In genomic region chrX:7733571-7734156, GRCm38 (mm10) we compare ENCODE assay signal across 9 mouse cellular contexts. TPM values are rescaled to one million over a fixed set of nuclear protein-coding genes. Genes with fewer than 3 reads are reported as not detected.
DNase-seq lines count a peak whose midpoint lies in the region; ATAC-seq and TF ChIP-seq lines count a peak whose summit lies in the region.
"Had no signal": no experiment of that assay in that cellular context is flagged by ENCODE, and none has a peak within 500 bp of the region (broad histone marks: within the 10 kb centered on the region; RNA-seq: fewer than 3 reads in every experiment).

No protein-coding gene starts in this region.

- H3K27ac ChIP-seq in hindbrain, embryonic 10.5 days = no peak overlapping the region
- no peak overlapping the region for H3K27ac ChIP-seq in hindbrain, embryonic 16.5 days (ENCODE audit: low read depth, low read length)
- no peak overlapping the region for H3K27ac ChIP-seq in bone marrow macrophage, adult 2 months (ENCODE audit: insufficient read depth, low read depth, low read length)
- H3K27ac ChIP-seq in gastrocnemius, adult 2 months = peak overlapping the region; percentile 48; the same call in 1 of the 2 replicates
- no peak overlapping the region for H3K27ac ChIP-seq in limb, embryonic 10.5 days
- no peak overlapping the region for H3K27ac ChIP-seq in midbrain, embryonic 16.5 days (ENCODE audit: low read length)
- H3K27ac ChIP-seq in thymus, adult 2 months (ENCODE audit: control insufficient read depth, insufficient read depth, low read length) = no peak overlapping the region

- peak; percentile 60 for DNase-seq in hindbrain, embryonic 10.5 days (ENCODE audit: low spot score)
- peak; percentile 84 for DNase-seq in gastrocnemius, adult 2 months
- DNase-seq in limb, embryonic 10.5 days (ENCODE audit: low spot score) = peak; percentile 69
- peak; percentile 83 for DNase-seq in thymus, adult 2 months

- no peaks in the 10 kb centered on the region for H3K27me3 ChIP-seq in hindbrain, embryonic 10.5 days (ENCODE audit: insufficient read depth, poor library complexity, severe bottlenecking)
- no peaks in the 10 kb centered on the region for H3K27me3 ChIP-seq in hindbrain, embryonic 16.5 days (replicated peaks; ENCODE audit: control insufficient read depth, insufficient read depth, low read length)
- no peaks in the 10 kb centered on the region for H3K27me3 ChIP-seq in limb, embryonic 10.5 days (ENCODE audit: low read depth, poor library complexity, severe bottlenecking)
- H3K27me3 ChIP-seq in midbrain, embryonic 16.5 days (ENCODE audit: control insufficient read depth, insufficient read depth, low read depth, low read length) = no peaks in the 10 kb centered on the region
- no peaks in the 10 kb centered on the region for H3K27me3 ChIP-seq in thymus, adult 2 months (ENCODE audit: control insufficient read depth, insufficient read depth, low read length)

- no peak for TF ChIP-seq POLR2A in bone marrow macrophage, adult 2 months (IDR thresholded peaks at IDR 0.05; ENCODE audit: borderline replicate concordance, low read depth, low read length)
- no peak for TF ChIP-seq POLR2A in thymus, adult 2 months (IDR thresholded peaks at IDR 0.05; ENCODE audit: control insufficient read depth, extremely low read depth, insufficient read depth, low read length, poor library complexity)

- no peak overlapping the region for H3K9ac ChIP-seq in hindbrain, embryonic 16.5 days (ENCODE audit: low read depth, low read length)
- peak overlapping the region; percentile 27; the same call in 1 of the 2 replicates for H3K9ac ChIP-seq in midbrain, embryonic 16.5 days (ENCODE audit: low read depth, low read length)

- intact Hi-C loops in gastrocnemius, adult 2 months (cut with DNase I) = loop anchor here (2.0 kb wide), 1 partner anchor 43 kb away; no protein-coding TSS in a partner anchor

- H3K36me3 ChIP-seq in hindbrain, embryonic 10.5 days = peaks cover 33% of the 10 kb centered on the region; the same call in 1 of the 2 replicates
- peaks cover 2% of the 10 kb centered on the region for H3K36me3 ChIP-seq in hindbrain, embryonic 16.5 days (ENCODE audit: control insufficient read depth, insufficient read depth, low read length)
- H3K36me3 ChIP-seq in limb, embryonic 10.5 days = peaks cover 33% of the 10 kb centered on the region
- H3K36me3 ChIP-seq in midbrain, embryonic 16.5 days (ENCODE audit: control insufficient read depth, insufficient read depth, low read length) = peaks cover 15% of the 10 kb centered on the region
- no peaks in the 10 kb centered on the region for H3K36me3 ChIP-seq in thymus, adult 2 months (ENCODE audit: control insufficient read depth, insufficient read depth, low read length)

- H3K4me1 ChIP-seq in hindbrain, embryonic 10.5 days (replicated peaks) = peaks cover 13% of the 10 kb centered on the region
- H3K4me1 ChIP-seq in hindbrain, embryonic 16.5 days (ENCODE audit: control insufficient read depth, insufficient read depth, low read depth, low read length) = no peaks in the 10 kb centered on the region
- H3K4me1 ChIP-seq in bone marrow macrophage, adult 2 months (ENCODE audit: control insufficient read depth, insufficient read depth, low read length) = peaks cover 4% of the 10 kb centered on the region; the same call in 1 of the 2 replicates
- 0 out of 2 replicates have a peak, but pooled peaks cover 5% of the 10 kb centered on the region for H3K4me1 ChIP-seq in limb, embryonic 10.5 days
- peaks cover 3% of the 10 kb centered on the region; the same call in 1 of the 2 replicates for H3K4me1 ChIP-seq in midbrain, embryonic 16.5 days (ENCODE audit: control insufficient read depth, insufficient read depth, low read length)
- 0 out of 2 replicates have a peak, but pooled peaks cover 8% of the 10 kb centered on the region for H3K4me1 ChIP-seq in thymus, adult 2 months (replicated peaks; ENCODE audit: control insufficient read depth, insufficient read depth, low read length)

- no peak overlapping the region for H3K4me3 ChIP-seq in hindbrain, embryonic 10.5 days
- no peak overlapping the region for H3K4me3 ChIP-seq in hindbrain, embryonic 16.5 days (ENCODE audit: low read length)
- H3K4me3 ChIP-seq in bone marrow macrophage, adult 2 months (ENCODE audit: insufficient read depth, low read length) = peak overlapping the region; percentile 31; the same call in 1 of the 2 replicates
- H3K4me3 ChIP-seq in gastrocnemius, adult 2 months = peak overlapping the region; percentile 58
- 0 out of 2 replicates have a peak overlapping the region, but pooled peaks have one; percentile 2 for H3K4me3 ChIP-seq in limb, embryonic 10.5 days
- no peak overlapping the region for H3K4me3 ChIP-seq in midbrain, embryonic 16.5 days (ENCODE audit: low read depth, low read length)
- H3K4me3 ChIP-seq in thymus, adult 2 months (ENCODE audit: control insufficient read depth, insufficient read depth, low read length) = peak overlapping the region; percentile 37

- WGBS in hindbrain, embryonic 10.5 days = 34% methylated on average over 26 of the region's 26 CpGs
- 29% methylated on average over 22 of the region's 26 CpGs for WGBS in hindbrain, embryonic 16.5 days
- WGBS in limb, embryonic 10.5 days = 32% methylated on average over 25 of the region's 26 CpGs
- 29% methylated on average over 19 of the region's 26 CpGs for WGBS in midbrain, embryonic 16.5 days
- WGBS in thymus, adult 2 months = 29% methylated on average over 25 of the region's 26 CpGs

- ATAC-seq in hindbrain, embryonic 16.5 days = no peak
- peak; percentile 90 for ATAC-seq in inflammation-experienced regulatory T-cells, adult 6 months
- ATAC-seq in midbrain, embryonic 16.5 days = no peak

- no peak overlapping the region for H3K4me2 ChIP-seq in hindbrain, embryonic 16.5 days (ENCODE audit: low read length)
- H3K4me2 ChIP-seq in midbrain, embryonic 16.5 days (ENCODE audit: low read length) = no peak overlapping the region

- H3K9me3 ChIP-seq in hindbrain, embryonic 10.5 days = peaks cover 4% of the 10 kb centered on the region; the same call in 1 of the 2 replicates
- H3K9me3 ChIP-seq in hindbrain, embryonic 16.5 days (ENCODE audit: control insufficient read depth, low read length) = no peaks in the 10 kb centered on the region
- peaks cover 2% of the 10 kb centered on the region; the same call in 1 of the 2 replicates for H3K9me3 ChIP-seq in limb, embryonic 10.5 days (replicated peaks)
- H3K9me3 ChIP-seq in midbrain, embryonic 16.5 days (replicated peaks; ENCODE audit: control insufficient read depth, low read length, poor library complexity, severe bottlenecking) = no peaks in the 10 kb centered on the region

- TF ChIP-seq CTCF in bone marrow macrophage, adult 2 months (IDR thresholded peaks at IDR 0.05; ENCODE audit: low read depth, low read length) = no peak
- TF ChIP-seq CTCF in gastrocnemius, adult 2 months (IDR thresholded peaks at IDR 0.05) = peak; percentile 72
- TF ChIP-seq CTCF in thymus, adult 2 months (IDR thresholded peaks at IDR 0.05; ENCODE audit: borderline replicate concordance, control insufficient read depth, extremely low read depth, insufficient read depth, low read length, poor library complexity) = peak; percentile 72; the same call in 1 of the 2 replicates

RNA-seq across cellular contexts. Expression of gene Praf2, which starts 5.4 kb away (rescaled TPM):
- 78.2 and 101 TPM in 2 replicates for polyA plus RNA-seq in hindbrain, embryonic 10.5 days (2016; fragmentation: Nextera tagmentation; extraction: Ambion mirVana)
- polyA plus RNA-seq in hindbrain, embryonic 16.5 days (2015; fragmentation: Nextera tagmentation; extraction: Ambion mirVana) = 143 and 144 TPM in 2 replicates
- polyA plus RNA-seq in bone marrow macrophage, adult 2 months (2012; ENCODE audit: insufficient read depth, insufficient read length, missing spikeins) = 17.7 and 19.1 TPM in 2 replicates
- total RNA-seq in gastrocnemius, adult 2 months (2021) = 1 to 10 TPM; 3.3 to 6.7 TPM
- polyA plus RNA-seq in inflammation-experienced regulatory T-cells, adult 6 months (2017; shearing (Covaris generic)) = 10 to 100 TPM; 33.2 to 42.0 (median 41.3) TPM
- 74.0 and 79.0 TPM in 2 replicates for polyA plus RNA-seq in limb, embryonic 10.5 days (2016; fragmentation: Nextera tagmentation; extraction: Ambion mirVana)
- 132 and 139 TPM in 2 replicates for polyA plus RNA-seq in midbrain, embryonic 16.5 days (2015; fragmentation: Nextera tagmentation; extraction: Ambion mirVana)
- polyA plus RNA-seq in thymus, adult 2 months (2012; rRNA removed) = 39.9 and 44.4 TPM in 2 replicates

RNA-seq across cellular contexts. Expression of gene Gm45208, which starts 11.6 kb away (rescaled TPM):
- polyA plus RNA-seq in hindbrain, embryonic 10.5 days (2016; fragmentation: Nextera tagmentation; extraction: Ambion mirVana) = not detected in 2 replicates
- not detected in 2 replicates for polyA plus RNA-seq in hindbrain, embryonic 16.5 days (2015; fragmentation: Nextera tagmentation; extraction: Ambion mirVana)
- not detected in 2 replicates for polyA plus RNA-seq in bone marrow macrophage, adult 2 months (2012; ENCODE audit: insufficient read depth, insufficient read length, missing spikeins)
- total RNA-seq in gastrocnemius, adult 2 months (2021) = not detected
- not detected for polyA plus RNA-seq in inflammation-experienced regulatory T-cells, adult 6 months (2017; shearing (Covaris generic))
- not detected in 2 replicates for polyA plus RNA-seq in limb, embryonic 10.5 days (2016; fragmentation: Nextera tagmentation; extraction: Ambion mirVana)
- polyA plus RNA-seq in midbrain, embryonic 16.5 days (2015; fragmentation: Nextera tagmentation; extraction: Ambion mirVana) = not detected in 2 replicates
- 1.8 and 1.9 TPM in 2 replicates for polyA plus RNA-seq in thymus, adult 2 months (2012; rRNA removed)
- total RNA-seq: left cerebral cortex, postnatal 25 days had no signal

RNA-seq across cellular contexts. Expression of gene Ccdc120, which starts 17.0 kb away (rescaled TPM):
- polyA plus RNA-seq in hindbrain, embryonic 10.5 days (2016; fragmentation: Nextera tagmentation; extraction: Ambion mirVana) = 18.7 and 22.9 TPM in 2 replicates
- polyA plus RNA-seq in hindbrain, embryonic 16.5 days (2015; fragmentation: Nextera tagmentation; extraction: Ambion mirVana) = 52.8 and 55.8 TPM in 2 replicates
- 0.75 and 1.9 TPM in 2 replicates for polyA plus RNA-seq in bone marrow macrophage, adult 2 months (2012; ENCODE audit: insufficient read depth, insufficient read length, missing spikeins)
- total RNA-seq in gastrocnemius, adult 2 months (2021) = under 1 TPM; 0.28 to 0.75 TPM
- polyA plus RNA-seq in inflammation-experienced regulatory T-cells, adult 6 months (2017; shearing (Covaris generic)) = under 1 TPM in 1 of 3 experiments, not detected in 2; 0.59 TPM
- 21.8 and 21.9 TPM in 2 replicates for polyA plus RNA-seq in limb, embryonic 10.5 days (2016; fragmentation: Nextera tagmentation; extraction: Ambion mirVana)
- polyA plus RNA-seq in midbrain, embryonic 16.5 days (2015; fragmentation: Nextera tagmentation; extraction: Ambion mirVana) = 71.6 and 76.4 TPM in 2 replicates
- polyA plus RNA-seq in thymus, adult 2 months (2012; rRNA removed) = 6.8 and 9.3 TPM in 2 replicates

RNA-seq across cellular contexts. Expression of gene Wdr45, which starts 19.5 kb away (rescaled TPM):
- polyA plus RNA-seq in hindbrain, embryonic 10.5 days (2016; fragmentation: Nextera tagmentation; extraction: Ambion mirVana) = 19.5 and 23.7 TPM in 2 replicates
- polyA plus RNA-seq in hindbrain, embryonic 16.5 days (2015; fragmentation: Nextera tagmentation; extraction: Ambion mirVana) = 31.6 and 36.3 TPM in 2 replicates
- polyA plus RNA-seq in bone marrow macrophage, adult 2 months (2012; ENCODE audit: insufficient read depth, insufficient read length, missing spikeins) = 61.9 and 68.8 TPM in 2 replicates
- total RNA-seq in gastrocnemius, adult 2 months (2021) = 10 to 100 TPM; 31.1 to 37.6 TPM
- 10 to 100 TPM; 39.0 to 53.6 (median 47.3) TPM for polyA plus RNA-seq in inflammation-experienced regulatory T-cells, adult 6 months (2017; shearing (Covaris generic))
- polyA plus RNA-seq in limb, embryonic 10.5 days (2016; fragmentation: Nextera tagmentation; extraction: Ambion mirVana) = 18.1 and 20.8 TPM in 2 replicates
- 29.9 and 30.8 TPM in 2 replicates for polyA plus RNA-seq in midbrain, embryonic 16.5 days (2015; fragmentation: Nextera tagmentation; extraction: Ambion mirVana)
- polyA plus RNA-seq in thymus, adult 2 months (2012; rRNA removed) = 86.6 and 105 TPM in 2 replicates

RNA-seq across cellular contexts. Expression of gene Tfe3, which starts 28.7 kb away (rescaled TPM):
- 31.7 and 36.5 TPM in 2 replicates for polyA plus RNA-seq in hindbrain, embryonic 10.5 days (2016; fragmentation: Nextera tagmentation; extraction: Ambion mirVana)
- 20.4 and 25.3 TPM in 2 replicates for polyA plus RNA-seq in hindbrain, embryonic 16.5 days (2015; fragmentation: Nextera tagmentation; extraction: Ambion mirVana)
- 137 and 141 TPM in 2 replicates for polyA plus RNA-seq in bone marrow macrophage, adult 2 months (2012; ENCODE audit: insufficient read depth, insufficient read length, missing spikeins)
- 10 to 100 TPM; 10.9 to 11.1 TPM for total RNA-seq in gastrocnemius, adult 2 months (2021)
- polyA plus RNA-seq in inflammation-experienced regulatory T-cells, adult 6 months (2017; shearing (Covaris generic)) = 10 to 100 TPM; 12.6 to 15.0 (median 12.9) TPM
- 26.0 and 26.8 TPM in 2 replicates for polyA plus RNA-seq in limb, embryonic 10.5 days (2016; fragmentation: Nextera tagmentation; extraction: Ambion mirVana)
- polyA plus RNA-seq in midbrain, embryonic 16.5 days (2015; fragmentation: Nextera tagmentation; extraction: Ambion mirVana) = 19.0 and 23.3 TPM in 2 replicates
- 26.4 and 29.5 TPM in 2 replicates for polyA plus RNA-seq in thymus, adult 2 months (2012; rRNA removed)

Comparison
In these comparisons a context has a peak if more than half of its experiments do, and no peak if none do; other contexts are left out.
1. H3K4me3 ChIP-seq: peak in bone marrow macrophage, adult 2 months (single experiment), gastrocnemius, adult 2 months (single experiment), limb, embryonic 10.5 days (single experiment) and thymus, adult 2 months (single experiment); none in hindbrain, embryonic 10.5 days (single experiment), hindbrain, embryonic 16.5 days (single experiment) and midbrain, embryonic 16.5 days (single experiment).
2. Peak in every context shown above with its lines, with median percentiles within 50 percentile points of each other: DNase-seq.